Mouse (Mus musculus) megakaryocyte-erythroid progenitor cell, adult 5-6 weeks (primary cell): ENCODE data around the gene Prps1l3. TPM values are rescaled to one million over a fixed set of nuclear protein-coding genes. Genes with fewer than 3 reads are reported as not detected.
"Not testable (repeated sequence)": the region's sequence is repeated elsewhere in the genome, so short reads cannot be mapped to it uniquely, and the experiment has no call there.

ENCODE experiments used
- ATAC-seq: replicated peaks from 2 replicates; pipeline ENCODE4 v1.8.0; 2016; ENCODE audit warnings: mild to moderate bottlenecking, inconsistent platforms; ENCODE audit not compliant: severe bottlenecking, poor library complexity, low FRiP score, low TSS enrichment
- total RNA-seq, 2 experiments: library from RNA; stranded (forward) in 1 of 2; stranded (reverse) in 1 of 2; fragments of 200-1000, 215-1000 nt in 1 of 2; fragments of >200 nt in 1 of 2; fragmentation: Nextera tagmentation in 1 of 2; gene quantifications; 2 replicates each; pipeline ENCODE4 v1.2.3; 2014 to 2017

Gene Prps1l3
- 58.3 and 61.3 TPM in 2 replicates for total RNA-seq (2014; fragmentation: Nextera tagmentation)
- 138 and 146 TPM in 2 replicates for total RNA-seq (2017)

DNA sequence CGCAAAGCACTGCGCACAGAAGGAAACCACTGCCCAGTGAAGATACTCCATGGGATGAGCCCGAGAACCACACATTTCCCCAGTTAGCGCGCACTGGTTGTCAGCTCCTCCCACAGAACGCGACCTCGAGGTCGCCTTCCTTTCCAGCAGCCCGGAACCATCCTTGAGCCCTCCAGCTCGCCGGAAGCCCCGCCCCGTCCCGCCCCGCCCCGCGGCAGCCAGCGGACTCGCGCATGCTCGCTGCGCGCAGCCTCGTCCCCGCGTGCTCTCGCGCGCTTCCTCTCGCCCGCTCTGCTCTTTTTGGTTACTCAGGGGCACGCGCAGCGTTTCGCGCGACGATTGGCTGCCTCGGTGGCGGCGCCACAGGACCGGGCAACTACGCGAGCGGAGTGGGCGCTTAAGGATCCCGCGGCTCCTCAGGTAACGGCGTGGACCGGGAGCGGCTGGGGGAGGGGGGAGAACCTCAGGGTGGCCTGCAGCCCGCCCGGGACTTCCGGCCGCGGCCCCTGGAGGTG, at the start of gene Prps1l3, which contains the start of gene Mipol1:
TSS of gene Prps1l3 (plus strand) at position 221 of the 515 bp plus-strand sequence.
TSS of gene Mipol1 (plus strand) at position 236 of the 515 bp plus-strand sequence.
- peak; percentile 92 for ATAC-seq

DNA sequence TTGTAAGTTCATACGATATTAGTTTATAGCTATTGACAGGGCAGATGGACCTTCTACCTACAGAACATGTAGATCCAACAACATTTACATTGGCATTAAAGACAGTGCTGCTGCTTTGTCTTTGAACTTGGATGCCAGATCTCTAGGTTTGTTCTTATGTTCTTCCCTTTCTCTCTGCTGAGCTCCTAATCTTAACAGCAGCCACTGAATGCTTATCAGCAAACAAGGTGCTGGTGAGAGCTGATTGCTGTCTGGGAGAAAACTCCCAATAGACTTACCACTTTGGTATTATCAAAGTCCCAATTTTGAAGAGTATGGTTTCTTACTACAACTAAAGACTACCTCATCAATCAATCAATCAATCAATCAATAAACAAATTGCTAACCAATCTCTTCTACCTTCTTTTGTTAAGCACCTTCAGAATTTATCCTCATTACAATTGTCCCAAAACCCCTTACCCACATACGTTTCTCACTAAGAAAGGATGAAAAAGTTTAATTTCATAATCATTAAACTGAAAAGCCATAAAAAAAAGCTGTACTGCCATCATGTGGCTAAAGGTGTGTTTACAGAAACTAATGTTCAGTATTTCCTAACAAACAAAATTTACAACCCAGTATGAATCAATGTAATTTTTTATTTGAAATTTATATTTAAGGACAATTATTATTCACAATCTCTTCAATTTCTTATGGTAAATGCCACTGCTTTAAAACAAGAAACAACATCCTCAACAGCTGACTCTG, 45.6 kb upstream of the Prps1l3 start:
- peak; percentile 62 for ATAC-seq

DNA sequence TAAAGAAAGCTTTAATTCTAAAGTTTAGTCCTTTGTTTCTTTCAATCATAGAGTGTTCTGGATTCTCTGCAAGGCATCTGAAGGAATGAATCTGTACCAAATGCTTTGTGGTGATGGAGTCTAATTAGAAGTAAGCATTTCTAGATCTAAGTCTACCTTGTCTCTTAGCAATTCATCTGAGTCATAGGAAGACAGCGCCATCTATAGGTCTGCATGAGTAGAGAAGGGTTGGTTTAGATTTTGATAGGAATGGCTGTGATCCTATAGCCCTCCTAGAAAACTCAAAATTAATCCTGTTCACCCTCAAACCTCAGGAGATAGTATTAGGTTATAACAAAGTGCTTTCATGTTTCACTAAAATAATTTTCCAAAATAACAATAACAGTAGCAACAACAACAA, 44.7 kb upstream of the Prps1l3 start:
- peak; percentile 68 for ATAC-seq

DNA sequence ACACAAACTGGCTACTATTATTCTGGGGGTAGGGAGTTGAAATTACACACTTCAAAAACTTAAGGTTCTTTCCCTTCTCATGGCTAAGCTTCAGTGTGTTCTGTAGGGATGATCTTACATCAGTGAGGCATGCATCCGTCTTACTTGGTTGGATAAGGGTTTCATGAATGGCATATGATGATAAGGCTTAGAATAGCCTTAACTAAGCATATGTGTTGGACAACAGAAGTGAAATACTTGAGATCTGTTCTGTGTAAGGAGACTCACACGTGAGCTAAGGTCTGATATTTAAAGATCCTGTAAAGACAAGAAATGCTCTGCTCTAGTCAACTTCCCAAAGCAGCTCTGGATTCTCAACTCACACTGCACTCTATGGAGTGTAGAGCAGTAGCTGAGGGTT, 44.1 kb upstream of the Prps1l3 start:
- peak; percentile 77 for ATAC-seq

DNA sequence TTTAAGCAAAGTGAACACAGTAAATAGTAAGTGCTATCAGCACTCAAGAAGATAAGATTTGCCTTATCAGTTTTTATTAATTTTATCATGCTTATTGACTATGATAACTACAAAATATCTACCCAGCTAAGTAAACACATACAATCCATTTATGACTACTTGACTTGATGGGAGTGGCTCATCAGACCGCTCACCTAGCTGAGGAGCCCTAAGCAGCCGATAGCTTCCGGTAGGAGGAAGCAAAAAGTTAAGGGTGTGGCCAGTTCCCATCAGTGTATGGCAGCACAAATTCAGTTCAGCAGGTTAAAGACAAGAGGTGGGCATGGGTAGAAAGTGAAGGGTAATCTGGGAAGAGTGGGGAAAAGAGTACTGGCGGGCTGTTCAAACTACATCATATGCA, 43.2 kb upstream of the Prps1l3 start:
- ATAC-seq, result no peak

DNA sequence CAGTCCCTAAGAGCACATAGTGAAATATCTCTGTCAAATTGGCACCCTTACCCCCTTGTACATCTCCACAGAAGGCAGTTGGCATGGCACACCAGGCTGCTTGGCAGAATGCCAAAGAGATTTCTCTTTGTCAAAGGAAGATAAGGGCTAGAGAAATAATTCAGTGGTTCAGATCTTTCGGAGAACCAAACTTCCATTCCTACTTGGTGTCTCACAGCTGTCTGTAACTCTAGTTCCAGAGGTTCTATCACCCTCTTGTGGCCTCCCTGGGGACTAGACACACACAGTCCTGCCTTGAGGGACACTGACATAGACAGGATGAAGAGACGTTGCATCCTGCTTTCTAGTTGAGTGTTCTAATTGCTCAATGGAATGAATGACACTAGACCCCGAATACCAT, 35.6 kb upstream of the Prps1l3 start:
- ATAC-seq, result peak; percentile 81

DNA sequence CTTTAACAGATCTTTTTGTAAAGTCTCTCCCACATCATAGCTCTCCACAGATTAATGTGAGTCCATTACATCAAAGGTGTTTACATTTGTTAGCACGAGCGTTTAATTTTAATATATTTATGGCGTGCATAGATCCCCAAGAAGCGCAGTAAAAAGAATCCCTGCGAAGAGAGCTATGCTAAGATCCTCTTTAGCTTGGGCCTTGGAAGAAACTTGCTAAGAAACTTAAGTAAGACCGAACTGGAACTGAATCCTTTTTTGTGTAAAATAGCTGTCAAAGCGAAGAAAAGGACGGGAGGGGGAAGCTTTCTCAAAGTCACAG, 34.0 kb upstream of the Prps1l3 start:
- ATAC-seq, result no peak

DNA sequence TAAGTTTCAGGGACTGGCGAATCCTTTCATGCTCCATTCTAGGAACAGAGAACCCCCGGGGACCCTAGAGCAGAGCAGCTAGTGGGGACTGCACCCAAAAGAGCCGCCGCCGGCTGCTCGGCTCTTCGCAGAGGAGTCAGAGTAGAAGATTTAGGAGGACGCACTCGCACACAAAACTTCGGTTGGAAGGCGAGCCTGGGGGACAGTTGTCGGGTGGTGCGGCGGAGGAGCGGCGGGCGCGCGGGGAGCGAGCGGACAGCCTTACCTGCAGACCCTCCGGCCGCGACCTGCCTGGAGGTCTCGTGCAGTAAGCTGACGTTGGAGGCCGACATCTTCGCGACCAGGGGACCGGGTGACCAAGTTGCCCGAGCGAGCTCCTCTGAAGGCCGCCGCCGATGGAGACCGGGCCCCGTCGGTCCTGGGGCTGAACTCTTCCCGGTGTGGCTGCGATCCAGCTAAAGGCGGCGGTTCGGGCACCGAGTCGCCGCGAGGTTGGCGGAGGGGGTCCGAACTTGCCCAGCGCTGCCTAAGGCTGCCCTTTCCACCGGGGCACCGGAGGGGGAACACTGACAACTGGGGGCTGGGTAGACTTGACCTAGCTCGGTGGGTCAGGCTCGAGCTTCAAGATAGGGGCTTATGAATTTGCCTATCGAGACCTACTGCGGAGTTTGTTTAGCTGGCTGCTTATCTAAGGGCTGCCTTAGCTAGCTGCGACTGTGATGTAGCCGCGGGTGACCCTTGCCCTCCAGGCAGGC, 33.4 kb upstream of the Prps1l3 start:
- peak; percentile 64 for ATAC-seq

DNA sequence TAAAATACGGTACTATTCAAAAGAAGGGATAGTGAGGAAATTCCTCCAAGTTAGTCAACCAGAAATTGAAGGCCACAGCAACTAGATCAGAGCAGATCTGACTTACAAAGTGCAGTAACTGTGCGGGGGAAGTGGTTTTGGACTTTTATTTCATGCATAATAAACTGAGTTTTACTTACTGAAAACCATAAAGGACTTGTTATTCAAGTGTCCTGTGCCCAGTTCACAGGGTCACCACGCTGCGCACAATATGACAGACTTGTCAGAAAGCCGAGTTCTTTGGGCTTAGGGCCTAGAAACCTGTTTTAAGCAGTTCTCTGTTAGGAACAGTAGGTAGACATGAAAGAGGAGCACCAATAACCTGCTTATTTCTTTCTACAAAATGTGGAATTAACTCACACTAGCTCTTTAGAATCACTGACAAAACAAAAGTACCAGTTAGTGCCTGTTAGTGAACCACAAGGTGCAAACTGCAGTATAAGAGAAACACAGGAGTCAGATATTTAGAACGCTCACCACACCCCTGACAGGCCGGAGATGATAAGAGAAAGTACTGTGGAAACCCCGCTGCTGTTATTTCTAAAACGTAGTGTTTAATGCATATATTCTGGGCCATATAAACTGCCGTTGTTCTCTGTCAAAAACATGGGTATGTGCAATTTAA, 32.7 kb upstream of the Prps1l3 start, which contains the start of gene Slc25a21:
TSS of gene Slc25a21 (minus strand) at position 110 of the 664 bp plus-strand sequence.
- ATAC-seq, result peak; percentile 85

DNA sequence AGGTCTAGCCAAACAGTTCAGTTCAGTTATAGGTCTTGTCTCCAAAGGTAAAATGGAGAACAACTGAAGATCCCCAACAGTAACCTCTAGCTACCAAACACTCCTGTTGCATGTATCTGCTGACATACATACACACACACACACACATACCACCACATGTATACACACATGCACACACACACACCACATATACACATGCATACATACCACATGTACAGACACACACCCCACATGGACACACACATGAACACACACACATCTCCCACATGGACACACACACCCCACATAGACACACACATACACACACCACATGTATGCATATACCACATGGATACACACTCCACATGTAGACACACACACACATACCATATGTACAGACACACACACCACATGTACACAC, 31.9 kb upstream of the Prps1l3 start:
- ATAC-seq, result no peak

DNA sequence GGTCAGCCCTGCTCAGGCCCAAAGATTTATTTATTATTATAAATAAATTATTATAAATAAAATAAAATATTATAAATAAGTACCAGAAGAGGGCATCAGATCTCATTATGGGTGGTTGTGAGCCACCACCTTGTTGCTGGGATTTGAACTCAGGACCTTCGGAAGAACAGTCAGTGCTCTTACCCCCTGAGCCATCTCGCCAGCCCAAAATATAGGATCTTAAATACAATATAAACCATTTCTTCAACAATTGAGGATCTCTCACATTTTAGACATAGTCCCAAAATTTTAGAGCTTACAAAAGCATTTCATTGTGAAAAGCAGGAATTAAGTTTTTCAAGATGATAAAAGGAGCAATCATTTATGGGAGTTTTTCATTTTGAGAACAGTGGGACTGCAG, 30.8 kb upstream of the Prps1l3 start:
- ATAC-seq, result no peak

DNA sequence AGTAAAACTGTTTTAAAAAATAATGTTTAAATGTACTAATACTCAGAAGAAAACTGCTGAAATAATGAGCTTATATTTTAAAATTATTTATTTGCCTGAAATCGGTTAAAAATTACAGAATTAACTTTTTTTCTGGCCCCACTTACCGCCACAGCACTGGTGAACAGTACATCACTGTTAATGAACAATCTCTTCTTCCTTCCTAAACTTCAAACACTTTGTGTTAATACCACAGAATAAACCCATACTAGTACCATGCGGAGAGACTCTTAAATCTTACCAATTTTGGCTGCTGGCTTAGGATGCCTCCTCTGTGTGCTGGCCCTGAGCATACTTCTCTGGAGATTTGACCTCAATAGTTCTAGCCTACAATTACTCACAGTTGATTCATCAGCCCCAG, 28.3 kb upstream of the Prps1l3 start:
- no peak for ATAC-seq

DNA sequence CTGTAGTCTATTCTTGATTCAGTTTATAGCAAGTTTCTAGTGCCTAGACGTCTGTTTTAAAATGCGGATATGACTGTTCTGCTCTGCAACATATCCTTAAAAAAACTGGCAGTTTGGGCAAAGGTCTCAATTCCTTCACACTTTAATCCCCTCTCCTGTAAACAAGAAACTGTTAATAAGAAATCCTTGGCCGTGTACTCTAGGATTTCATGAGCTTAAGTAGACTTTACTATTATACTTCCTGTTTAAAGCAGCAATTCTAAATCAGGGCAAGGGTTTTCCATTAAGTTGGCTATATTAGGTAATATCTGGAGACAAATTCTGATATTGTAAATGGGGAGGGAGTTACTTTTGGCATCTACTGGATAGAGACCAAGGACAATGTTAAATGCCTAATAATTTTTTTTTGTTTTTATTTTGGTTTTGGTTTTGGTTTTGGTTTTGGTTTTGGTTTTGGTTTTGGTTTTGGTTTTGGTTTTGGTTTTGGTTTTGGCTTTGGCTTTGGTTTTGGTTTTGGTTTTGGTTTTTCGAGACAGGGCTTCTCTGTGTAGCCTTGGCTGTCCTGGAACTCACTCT, 25.8 kb upstream of the Prps1l3 start:
- ATAC-seq, result no peak

DNA sequence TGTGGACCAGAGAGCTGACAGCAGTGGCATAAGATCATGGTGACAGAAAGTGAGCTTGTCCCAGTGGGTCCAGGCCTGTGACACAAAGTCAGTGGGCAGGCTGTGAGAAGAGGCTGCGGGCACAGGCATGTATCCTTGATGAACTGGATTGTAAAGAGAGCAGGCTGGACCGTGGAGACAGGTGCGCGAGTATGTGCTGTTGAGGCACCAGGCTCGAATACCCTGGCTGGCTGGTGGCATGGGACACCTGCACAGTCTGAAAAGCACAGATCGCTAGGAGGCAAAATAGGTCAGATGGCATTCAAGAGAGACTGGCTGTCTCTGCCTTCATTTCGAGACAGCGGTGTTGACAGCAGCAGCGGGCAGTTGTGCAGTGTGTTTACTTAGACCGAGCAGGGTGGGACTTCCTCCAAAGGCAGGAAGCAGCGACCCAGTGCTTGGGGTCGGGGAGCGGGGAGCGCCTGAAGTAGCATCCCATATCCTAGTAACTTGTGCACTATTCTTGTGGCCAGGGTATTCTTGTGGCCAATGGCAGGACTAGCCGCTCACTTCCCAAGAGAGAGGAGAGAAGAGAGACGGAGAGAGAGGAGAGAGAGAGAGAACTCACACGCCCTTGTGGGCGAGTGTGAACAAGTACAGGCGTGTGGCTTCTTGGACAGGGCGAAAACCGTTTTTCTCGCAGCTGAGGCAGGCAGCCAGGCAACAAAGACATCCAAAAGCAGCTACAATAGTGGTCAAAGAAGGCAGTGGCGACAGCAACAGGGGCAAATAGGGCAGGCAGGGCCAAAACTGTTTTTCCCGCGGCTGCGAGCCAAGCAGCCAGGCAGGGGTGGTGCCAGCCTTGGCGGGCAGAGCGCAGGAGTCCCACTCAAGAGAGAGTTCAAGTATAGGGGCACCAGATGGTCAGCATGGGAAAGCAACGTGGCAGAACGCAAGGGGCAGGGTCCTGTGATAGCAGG, 18.6 kb upstream of the Prps1l3 start:
- peak; percentile 88 for ATAC-seq

DNA sequence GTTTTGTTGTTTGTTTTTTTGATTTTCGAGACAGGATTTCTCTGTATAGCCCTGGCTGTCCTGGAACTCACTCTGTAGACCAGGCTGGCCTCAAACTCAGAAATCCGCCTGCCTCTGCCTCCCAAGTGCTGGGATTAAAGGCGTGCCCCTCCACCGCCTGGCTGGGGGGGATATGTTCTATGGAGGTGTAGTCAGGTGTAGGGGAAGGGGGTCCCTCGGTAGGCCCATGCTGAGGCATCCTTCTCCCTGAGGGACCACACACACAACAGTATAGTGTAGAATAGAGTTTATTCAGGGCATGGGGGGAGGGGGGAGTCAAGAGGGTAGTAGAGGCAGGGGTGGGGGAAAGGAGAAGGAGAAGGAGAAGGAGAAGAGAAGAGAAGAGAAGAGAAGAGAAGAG, 17.7 kb upstream of the Prps1l3 start:
- ATAC-seq, result not testable (repeated sequence)

DNA sequence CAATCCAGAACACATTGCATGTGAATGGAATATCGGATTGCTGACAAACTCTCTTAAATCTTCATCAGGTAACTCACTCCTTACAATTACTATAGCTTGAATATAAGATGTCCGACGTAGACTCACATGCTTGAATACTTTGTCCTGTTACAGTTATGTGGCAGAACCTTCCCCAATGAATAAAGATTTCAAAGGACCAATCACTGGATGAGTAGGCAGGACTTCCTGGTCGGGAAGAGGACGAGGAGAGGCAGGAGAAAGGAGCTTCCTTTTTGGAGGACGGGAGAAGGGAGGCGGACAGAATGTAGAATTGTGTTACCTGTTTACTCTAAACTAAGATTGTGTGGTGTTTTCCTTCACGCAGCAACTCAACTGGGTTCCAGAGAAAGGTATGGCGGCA, 3.8 kb upstream of the Prps1l3 start:
- no peak for ATAC-seq

DNA sequence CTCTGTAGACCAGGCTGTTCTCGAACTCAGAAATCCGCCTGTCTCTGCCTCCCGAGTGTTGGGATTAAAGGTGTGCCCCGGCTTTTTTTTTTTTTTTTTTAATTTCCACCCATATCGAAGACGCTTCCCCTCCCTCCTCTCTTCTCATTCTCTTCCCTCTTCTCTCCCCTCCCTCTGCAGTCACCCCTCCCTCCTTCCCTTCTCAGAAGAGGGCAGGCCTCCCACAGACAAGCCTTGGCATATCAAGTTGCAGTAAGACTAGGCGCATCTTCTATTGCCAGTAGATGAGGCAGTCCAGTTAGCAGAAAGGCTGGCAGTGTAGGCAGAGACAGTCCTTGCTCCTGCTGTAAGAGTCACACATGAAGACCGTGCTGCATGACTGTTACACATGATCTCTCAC, 2.4 kb upstream of the Prps1l3 start:
- ATAC-seq, result no peak

DNA sequence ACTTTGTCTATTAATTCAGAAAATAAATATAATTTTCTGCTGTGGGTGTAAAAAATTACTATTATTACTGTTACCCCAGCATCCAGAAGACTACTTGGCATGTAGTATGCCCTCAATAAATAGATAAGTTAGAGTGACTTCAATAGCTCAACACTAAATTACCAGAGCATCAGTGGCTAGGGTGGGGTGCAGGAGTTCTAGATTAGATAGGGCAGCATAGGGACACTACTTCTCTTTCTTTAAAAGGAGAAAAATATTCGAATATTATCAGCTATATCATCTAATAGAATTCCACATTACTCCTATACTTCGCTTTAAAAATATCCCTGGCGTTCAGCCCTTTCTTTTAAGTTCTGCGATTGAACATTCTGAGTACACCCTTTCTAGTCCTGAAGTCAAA, 509 bp upstream of the Prps1l3 start:
- ATAC-seq, result peak; percentile 42; the same call in 1 of the 2 replicates
